9 mouse cellular contexts compared by ENCODE assay signal in genomic region chr1:135131034-135131433, GRCm38 (mm10). TPM values are rescaled to one million over a fixed set of nuclear protein-coding genes. Genes with fewer than 3 reads are reported as not detected.
A peak's percentile ranks its signal among the peaks of the same experiment; 100 is the strongest.
DNase-seq lines count a peak whose midpoint lies in the region; ATAC-seq and TF ChIP-seq lines count a peak whose summit lies in the region.
"Had no signal": no experiment of that assay in that cellular context is flagged by ENCODE, and none has a peak within 500 bp of the region (broad histone marks: within the 10 kb centered on the region; RNA-seq: fewer than 3 reads in every experiment).

No protein-coding gene starts in this region.

- WGBS in hindbrain, embryonic 10.5 days = 44% methylated on average over 6 of the region's 6 CpGs
- 41% methylated on average over 6 of the region's 6 CpGs for WGBS in hindbrain, embryonic 14.5 days
- 21% methylated on average over 6 of the region's 6 CpGs for WGBS in lung, embryonic 14.5 days
- WGBS in forebrain, embryonic 16.5 days = 47% methylated on average over 6 of the region's 6 CpGs

- no peak overlapping the region for H3K4me3 ChIP-seq in hindbrain, embryonic 10.5 days
- H3K4me3 ChIP-seq in hindbrain, embryonic 14.5 days (replicated peaks; ENCODE audit: low read length) = no peak overlapping the region
- H3K4me3 ChIP-seq in lung, embryonic 14.5 days (ENCODE audit: low read depth, low read length) = no peak overlapping the region
- no peak overlapping the region for H3K4me3 ChIP-seq in forebrain, embryonic 16.5 days (replicated peaks; ENCODE audit: low read length)
- H3K4me3 ChIP-seq: limb, embryonic 15.5 days had no signal

- peaks cover 36% of the 10 kb centered on the region for H3K27me3 ChIP-seq in hindbrain, embryonic 10.5 days (ENCODE audit: insufficient read depth, poor library complexity, severe bottlenecking)
- H3K27me3 ChIP-seq in hindbrain, embryonic 14.5 days (ENCODE audit: control insufficient read depth, insufficient read depth, low read length) = no peaks in the 10 kb centered on the region
- no peaks in the 10 kb centered on the region for H3K27me3 ChIP-seq in lung, embryonic 14.5 days (ENCODE audit: insufficient read depth, low read length)
- H3K27me3 ChIP-seq in forebrain, embryonic 16.5 days (replicated peaks; ENCODE audit: control insufficient read depth, insufficient read depth, low read length) = no peaks in the 10 kb centered on the region

- DNase-seq in hindbrain, embryonic 10.5 days (ENCODE audit: low spot score) = no peak
- no peak for DNase-seq in hindbrain, embryonic 14.5 days (ENCODE audit: low spot score)
- DNase-seq in lung, embryonic 14.5 days = peak; percentile 42
- peak; percentile 73 to 82 for DNase-seq in thymus, adult 18-20 months
- no peak for DNase-seq in cerebellum, adult 9-10 months

- no peak for TF ChIP-seq CTCF in lung, embryonic 14.5 days (IDR thresholded peaks at IDR 0.05; ENCODE audit: low read depth)

- no peak overlapping the region for H3K4me2 ChIP-seq in hindbrain, embryonic 14.5 days (replicated peaks)
- H3K4me2 ChIP-seq in lung, embryonic 14.5 days = 0 out of 2 replicates have a peak overlapping the region, but pooled peaks have one; percentile 15
- no peak overlapping the region for H3K4me2 ChIP-seq in forebrain, embryonic 16.5 days (ENCODE audit: low read length)
- H3K4me2 ChIP-seq: limb, embryonic 15.5 days had no signal

- H3K4me1 ChIP-seq in hindbrain, embryonic 10.5 days (replicated peaks) = peaks cover 49% of the 10 kb centered on the region
- H3K4me1 ChIP-seq in hindbrain, embryonic 14.5 days (replicated peaks; ENCODE audit: control insufficient read depth, insufficient read depth, low read length) = 0 out of 2 replicates have a peak, but pooled peaks cover 3% of the 10 kb centered on the region
- peaks cover 13% of the 10 kb centered on the region; the same call in 1 of the 2 replicates for H3K4me1 ChIP-seq in lung, embryonic 14.5 days (ENCODE audit: insufficient read depth)
- no peaks in the 10 kb centered on the region for H3K4me1 ChIP-seq in forebrain, embryonic 16.5 days (replicated peaks; ENCODE audit: control insufficient read depth, insufficient read depth, low read length)

- peak overlapping the region; percentile 64 for H3K27ac ChIP-seq in hindbrain, embryonic 10.5 days
- no peak overlapping the region for H3K27ac ChIP-seq in hindbrain, embryonic 14.5 days
- H3K27ac ChIP-seq in lung, embryonic 14.5 days (ENCODE audit: low read depth) = peak overlapping the region; percentile 50; the same call in 1 of the 2 replicates
- no peak overlapping the region for H3K27ac ChIP-seq in forebrain, embryonic 16.5 days (ENCODE audit: low read length)
- H3K27ac ChIP-seq: limb, embryonic 15.5 days had no signal

- ATAC-seq in hindbrain, embryonic 14.5 days (ENCODE audit: low FRiP score) = no peak
- ATAC-seq in granulocyte monocyte progenitor cell, adult 5-6 weeks (replicated peaks; ENCODE audit: poor library complexity, severe bottlenecking) = peak; percentile 57
- no peak for ATAC-seq in lung, embryonic 14.5 days (ENCODE audit: insufficient read depth)
- ATAC-seq in cerebellum, adult (ENCODE audit: insufficient number of reproducible peaks, low FRiP score, low TSS enrichment) = no peak
- no peak for ATAC-seq in forebrain, embryonic 16.5 days

- H3K9ac ChIP-seq in hindbrain, embryonic 14.5 days = no peak overlapping the region
- no peak overlapping the region for H3K9ac ChIP-seq in lung, embryonic 14.5 days
- H3K9ac ChIP-seq in forebrain, embryonic 16.5 days (replicated peaks; ENCODE audit: low read depth, low read length) = no peak overlapping the region
- H3K9ac ChIP-seq: limb, embryonic 15.5 days had no signal

- no peaks in the 10 kb centered on the region for H3K36me3 ChIP-seq in hindbrain, embryonic 10.5 days
- no peaks in the 10 kb centered on the region for H3K36me3 ChIP-seq in hindbrain, embryonic 14.5 days (replicated peaks; ENCODE audit: control insufficient read depth, insufficient read depth)
- no peaks in the 10 kb centered on the region for H3K36me3 ChIP-seq in lung, embryonic 14.5 days (ENCODE audit: insufficient read depth)
- H3K36me3 ChIP-seq in forebrain, embryonic 16.5 days (ENCODE audit: control insufficient read depth, insufficient read depth) = no peaks in the 10 kb centered on the region
- H3K36me3 ChIP-seq: limb, embryonic 15.5 days had no signal

- H3K9me3 ChIP-seq in hindbrain, embryonic 10.5 days = no peaks in the 10 kb centered on the region
- no peaks in the 10 kb centered on the region for H3K9me3 ChIP-seq in hindbrain, embryonic 14.5 days (ENCODE audit: control insufficient read depth, low read length)
- no peaks in the 10 kb centered on the region for H3K9me3 ChIP-seq in lung, embryonic 14.5 days (ENCODE audit: low read depth, low read length)
- H3K9me3 ChIP-seq in forebrain, embryonic 16.5 days (ENCODE audit: control insufficient read depth, low read length) = no peaks in the 10 kb centered on the region
- H3K9me3 ChIP-seq: limb, embryonic 15.5 days had no signal

RNA-seq across cellular contexts. Expression of gene Ptpn7, which starts 1.5 kb away (rescaled TPM):
- 1.7 and 2.7 TPM in 2 replicates for polyA plus RNA-seq in hindbrain, embryonic 10.5 days (2016; fragmentation: Nextera tagmentation; extraction: Ambion mirVana)
- polyA plus RNA-seq in hindbrain, embryonic 14.5 days (2014; fragmentation: Nextera tagmentation; extraction: Ambion mirVana) = 0.11 and 0.22 TPM in 2 replicates
- 133 and 146 TPM in 2 replicates for total RNA-seq in granulocyte monocyte progenitor cell, adult 5-6 weeks (2014; fragmentation: Nextera tagmentation)
- 101 and 112 TPM in 2 replicates for total RNA-seq in granulocyte monocyte progenitor cell, adult 5-6 weeks (2017)
- polyA plus RNA-seq in lung, embryonic 14.5 days (2014; fragmentation: Nextera tagmentation; extraction: Ambion mirVana) = 2.3 and 2.8 TPM in 2 replicates
- polyA plus RNA-seq in forebrain, embryonic 16.5 days (2015; fragmentation: Nextera tagmentation; extraction: Ambion mirVana) = 0.24 and 0.27 TPM in 2 replicates

RNA-seq across cellular contexts. Expression of gene Arl8a, which starts 15.6 kb away (rescaled TPM):
- polyA plus RNA-seq in hindbrain, embryonic 10.5 days (2016; fragmentation: Nextera tagmentation; extraction: Ambion mirVana) = 61.1 and 95.3 TPM in 2 replicates
- 354 and 383 TPM in 2 replicates for polyA plus RNA-seq in hindbrain, embryonic 14.5 days (2014; fragmentation: Nextera tagmentation; extraction: Ambion mirVana)
- total RNA-seq in granulocyte monocyte progenitor cell, adult 5-6 weeks (2014; fragmentation: Nextera tagmentation) = 35.6 and 48.5 TPM in 2 replicates
- total RNA-seq in granulocyte monocyte progenitor cell, adult 5-6 weeks (2017) = 18.3 and 20.3 TPM in 2 replicates
- polyA plus RNA-seq in lung, embryonic 14.5 days (2014; fragmentation: Nextera tagmentation; extraction: Ambion mirVana) = 46.3 and 46.7 TPM in 2 replicates
- polyA plus RNA-seq in forebrain, embryonic 16.5 days (2015; fragmentation: Nextera tagmentation; extraction: Ambion mirVana) = 323 and 336 TPM in 2 replicates

RNA-seq across cellular contexts. Expression of gene Lgr6, which starts 26.0 kb away (rescaled TPM):
- polyA plus RNA-seq in hindbrain, embryonic 10.5 days (2016; fragmentation: Nextera tagmentation; extraction: Ambion mirVana) = 0.26 and 0.47 TPM in 2 replicates
- 1.2 and 1.4 TPM in 2 replicates for polyA plus RNA-seq in hindbrain, embryonic 14.5 days (2014; fragmentation: Nextera tagmentation; extraction: Ambion mirVana)
- total RNA-seq in granulocyte monocyte progenitor cell, adult 5-6 weeks (2014; fragmentation: Nextera tagmentation) = not detected in 2 replicates
- total RNA-seq in granulocyte monocyte progenitor cell, adult 5-6 weeks (2017) = 0.04 TPM in 1 of 2 replicates, not detected in the other
- 11.1 and 12.0 TPM in 2 replicates for polyA plus RNA-seq in lung, embryonic 14.5 days (2014; fragmentation: Nextera tagmentation; extraction: Ambion mirVana)
- polyA plus RNA-seq in forebrain, embryonic 16.5 days (2015; fragmentation: Nextera tagmentation; extraction: Ambion mirVana) = 0.53 and 0.60 TPM in 2 replicates

RNA-seq across cellular contexts. Expression of gene Gpr37l1, which starts 36.4 kb away (rescaled TPM):
- not detected in 2 replicates for polyA plus RNA-seq in hindbrain, embryonic 10.5 days (2016; fragmentation: Nextera tagmentation; extraction: Ambion mirVana)
- polyA plus RNA-seq in hindbrain, embryonic 14.5 days (2014; fragmentation: Nextera tagmentation; extraction: Ambion mirVana) = 0.68 and 1.5 TPM in 2 replicates
- not detected in 2 replicates for total RNA-seq in granulocyte monocyte progenitor cell, adult 5-6 weeks (2014; fragmentation: Nextera tagmentation)
- not detected in 2 replicates for total RNA-seq in granulocyte monocyte progenitor cell, adult 5-6 weeks (2017)
- not detected in 2 replicates for polyA plus RNA-seq in lung, embryonic 14.5 days (2014; fragmentation: Nextera tagmentation; extraction: Ambion mirVana)
- polyA plus RNA-seq in forebrain, embryonic 16.5 days (2015; fragmentation: Nextera tagmentation; extraction: Ambion mirVana) = 0.24 and 0.48 TPM in 2 replicates
- polyA plus RNA-seq: limb, embryonic 15.5 days had no signal

Comparison
In these comparisons a context has a peak if more than half of its experiments do, and no peak if none do; other contexts are left out.
1. H3K27ac ChIP-seq: peak in hindbrain, embryonic 10.5 days (single experiment) and lung, embryonic 14.5 days (single experiment); none in hindbrain, embryonic 14.5 days (single experiment) and forebrain, embryonic 16.5 days (single experiment).
2. DNase-seq: peak in lung, embryonic 14.5 days (single experiment) and thymus, adult 18-20 months (2 of 2); none in hindbrain, embryonic 10.5 days (single experiment), hindbrain, embryonic 14.5 days (single experiment) and cerebellum, adult 9-10 months (single experiment).